Mouse (Mus musculus): ENCODE measurements around the gene Ccr10. TPM values are rescaled to one million over a fixed set of nuclear protein-coding genes. Genes with fewer than 3 reads are reported as not detected.

Ccr10 gene
- polyA plus RNA-seq, 1 experiment from 2014 or later, result 0.23 TPM

Small RNAs within 50 kb of the gene (microRNA-seq; reads per million reads assigned to microRNA genes)
- not detected for gene Gm27626

Other genes with a start within 250 kb of the Ccr10 start
- gene Stat3, start 235.9 kb downstream of the Ccr10 start, polyA plus RNA-seq (2014; fragmentation: Nextera tagmentation; extraction: Ambion mirVana), result 36.6 and 42.9 TPM in 2 replicates
- gene Cavin1, start 204.6 kb downstream of the Ccr10 start, polyA plus RNA-seq (2014; fragmentation: Nextera tagmentation; extraction: Ambion mirVana), result 99.3 and 102 TPM in 2 replicates
- 30.6 and 32.5 TPM in 2 replicates for gene Atp6v0a1, start 166.0 kb downstream of the Ccr10 start, polyA plus RNA-seq (2014; fragmentation: Nextera tagmentation; extraction: Ambion mirVana)
- gene Naglu, start 105.4 kb downstream of the Ccr10 start, polyA plus RNA-seq (2014; fragmentation: Nextera tagmentation; extraction: Ambion mirVana), result 11.5 and 12.7 TPM in 2 replicates
- gene Hsd17b1, start 97.0 kb downstream of the Ccr10 start, polyA plus RNA-seq (2014; fragmentation: Nextera tagmentation; extraction: Ambion mirVana), result not detected in 2 replicates
- 39.7 and 45.5 TPM in 2 replicates for gene Coasy, start 92.9 kb downstream of the Ccr10 start, polyA plus RNA-seq (2014; fragmentation: Nextera tagmentation; extraction: Ambion mirVana)
- gene Mlx, start 88.2 kb downstream of the Ccr10 start, polyA plus RNA-seq (2014; fragmentation: Nextera tagmentation; extraction: Ambion mirVana), result 43.6 and 48.0 TPM in 2 replicates
- 29.1 and 38.1 TPM in 2 replicates for gene Psmc3ip, start 80.0 kb downstream of the Ccr10 start, polyA plus RNA-seq (2014; fragmentation: Nextera tagmentation; extraction: Ambion mirVana)
- gene Retreg3, start 55.5 kb downstream of the Ccr10 start, polyA plus RNA-seq (2014; fragmentation: Nextera tagmentation; extraction: Ambion mirVana), result 7.2 and 8.0 TPM in 2 replicates
- gene Tubg1, start 55.5 kb downstream of the Ccr10 start, polyA plus RNA-seq (2014; fragmentation: Nextera tagmentation; extraction: Ambion mirVana), result 71.2 and 73.8 TPM in 2 replicates
- 5.8 and 7.4 TPM in 2 replicates for gene Tubg2, start 19.5 kb downstream of the Ccr10 start, polyA plus RNA-seq (2014; fragmentation: Nextera tagmentation; extraction: Ambion mirVana)
- 1.2 and 1.4 TPM in 2 replicates for gene Cntnap1, start 4.9 kb downstream of the Ccr10 start, polyA plus RNA-seq (2014; fragmentation: Nextera tagmentation; extraction: Ambion mirVana)
- 12.8 and 13.8 TPM in 2 replicates for gene Plekhh3, start 4.1 kb downstream of the Ccr10 start, polyA plus RNA-seq (2014; fragmentation: Nextera tagmentation; extraction: Ambion mirVana)
- 20.2 and 21.8 TPM in 2 replicates for gene Ezh1, start 51.0 kb upstream of the Ccr10 start, polyA plus RNA-seq (2014; fragmentation: Nextera tagmentation; extraction: Ambion mirVana)
- gene Ramp2, start 70.6 kb upstream of the Ccr10 start, polyA plus RNA-seq (2014; fragmentation: Nextera tagmentation; extraction: Ambion mirVana), result 113 and 122 TPM in 2 replicates
- gene Vps25, start 78.3 kb upstream of the Ccr10 start, polyA plus RNA-seq (2014; fragmentation: Nextera tagmentation; extraction: Ambion mirVana), result 143 and 150 TPM in 2 replicates
- 12.6 and 14.4 TPM in 2 replicates for gene Wnk4, start 85.1 kb upstream of the Ccr10 start, polyA plus RNA-seq (2014; fragmentation: Nextera tagmentation; extraction: Ambion mirVana)
- 1.1 TPM in 2 replicates for gene Cntd1, start 103.6 kb upstream of the Ccr10 start, polyA plus RNA-seq (2014; fragmentation: Nextera tagmentation; extraction: Ambion mirVana)
- 260 and 265 TPM in 2 replicates for gene Coa3, start 103.7 kb upstream of the Ccr10 start, polyA plus RNA-seq (2014; fragmentation: Nextera tagmentation; extraction: Ambion mirVana)
- gene Becn1, start 126.8 kb upstream of the Ccr10 start, polyA plus RNA-seq (2014; fragmentation: Nextera tagmentation; extraction: Ambion mirVana), result 141 and 155 TPM in 2 replicates
- gene Psme3, start 140.8 kb upstream of the Ccr10 start, polyA plus RNA-seq (2014; fragmentation: Nextera tagmentation; extraction: Ambion mirVana), result 112 and 118 TPM in 2 replicates
- gene Aoc2, start 149.6 kb upstream of the Ccr10 start, polyA plus RNA-seq (2014; fragmentation: Nextera tagmentation; extraction: Ambion mirVana), result 1.4 and 1.8 TPM in 2 replicates
- gene Aoc3, start 155.2 kb upstream of the Ccr10 start, polyA plus RNA-seq (2014; fragmentation: Nextera tagmentation; extraction: Ambion mirVana), result 1.9 and 2.3 TPM in 2 replicates
- gene G6pc, start 192.1 kb upstream of the Ccr10 start, polyA plus RNA-seq (2014; fragmentation: Nextera tagmentation; extraction: Ambion mirVana), result not detected in 2 replicates
- 78.9 and 80.2 TPM in 2 replicates for gene Aarsd1, start 242.2 kb upstream of the Ccr10 start, polyA plus RNA-seq (2014; fragmentation: Nextera tagmentation; extraction: Ambion mirVana)
- gene Gm27029, start 249.4 kb upstream of the Ccr10 start, polyA plus RNA-seq (2014; fragmentation: Nextera tagmentation; extraction: Ambion mirVana), result 8.6 and 9.6 TPM in 2 replicates
- gene Rundc1, start 249.6 kb upstream of the Ccr10 start, polyA plus RNA-seq (2014; fragmentation: Nextera tagmentation; extraction: Ambion mirVana), result 13.5 and 14.5 TPM in 2 replicates
- gene Ptges3l, start 249.9 kb upstream of the Ccr10 start, polyA plus RNA-seq (2014; fragmentation: Nextera tagmentation; extraction: Ambion mirVana), result 16.3 and 17.9 TPM in 2 replicates

All from intestine, embryonic 14.5 days (tissue).